Mouse (Mus musculus) hindbrain, embryonic 16.5 days (tissue): ENCODE measurements around the gene Ptbp3. TPM values are rescaled to one million over a fixed set of nuclear protein-coding genes. Genes with fewer than 3 reads are reported as not detected.

Experiments used
- polyA plus RNA-seq: library from polyadenylated mRNA; unstranded; fragments of >200 nt; fragmentation: Nextera tagmentation; extraction: Ambion mirVana; gene quantifications from 2 replicates; pipeline ENCODE4 v1.2.1, GENCODE M21; 2015

The Ptbp3 gene
- polyA plus RNA-seq, 1 experiment from 2014 or later = 14.5 TPM

Other genes starting within 250 kb of the Ptbp3 start
- gene Susd1, start 110.7 kb downstream of the Ptbp3 start, polyA plus RNA-seq = 2.1 and 2.2 TPM in 2 replicates
- gene Hsdl2, start 32.2 kb upstream of the Ptbp3 start, polyA plus RNA-seq = 45.6 and 50.5 TPM in 2 replicates
- 37.3 and 43.2 TPM in 2 replicates for gene E130308A19Rik, start 76.8 kb upstream of the Ptbp3 start, polyA plus RNA-seq